Mouse (Mus musculus) megakaryocyte, embryonic 14.5 days (primary cell): ENCODE measurements around the gene Ppp2r5d. TPM values are rescaled to one million over a fixed set of nuclear protein-coding genes. Genes with fewer than 3 reads are reported as not detected.

Experiments used
- H3K27me3 ChIP-seq: replicated peaks from 2 replicates; pipeline ENCODE3; 2012; ENCODE audit warnings: inconsistent platforms
- H3K36me3 ChIP-seq: replicated peaks from 2 replicates; pipeline ENCODE3; 2012; ENCODE audit warnings: low read length, inconsistent platforms, mixed read lengths
- H3K4me1 ChIP-seq: 2 replicates; pipeline ENCODE4 v1.6.1; 2012; ENCODE audit warnings: inconsistent platforms
- H3K4me3 ChIP-seq: replicated peaks from 2 replicates; pipeline ENCODE3; 2012; ENCODE audit warnings: moderate library complexity, mild to moderate bottlenecking, inconsistent platforms
- H3K9me3 ChIP-seq: 2 replicates; pipeline ENCODE4 v1.6.1; 2012; ENCODE audit warnings: inconsistent platforms
- FLI1 ChIP-seq: IDR thresholded peaks from 2 replicates; pipeline ENCODE4 v1.6.1; 2012; ENCODE audit warnings: low read length, inconsistent platforms, mixed read lengths
- GATA1 ChIP-seq: IDR thresholded peaks from 3 replicates; pipeline ENCODE4 v1.6.1; 2012; ENCODE audit warnings: mixed read lengths, low read length, inconsistent platforms, borderline replicate concordance
- polyA plus RNA-seq: library from polyadenylated mRNA; stranded (reverse); fragments of >175 nt; gene quantifications from 2 replicates; pipeline ENCODE4 v1.2.3, GENCODE M21; 2012; ENCODE audit warnings: low replicate concordance; ENCODE audit not compliant: insufficient read depth

Ppp2r5d gene
- polyA plus RNA-seq, 1 experiment, result 33.5 TPM

- Histone ChIP-seq H3K9me3 (no peaks in the 10 kb centered on the region), H3K27me3 (no peaks in the 10 kb centered on the region), H3K36me3 (peaks cover 76% of the 10 kb centered on the region), H3K4me3 (no peak overlapping the region), H3K4me1 (peaks cover 38% of the 10 kb centered on the region)
- TF ChIP-seq FLI1 (no peak), GATA1 (no peak)
Measured at GRCm38 (mm10) chr17:46682654-46683389, 22.1 kb downstream of the Ppp2r5d start.

- Histone ChIP-seq H3K36me3 (peaks cover 76% of the 10 kb centered on the region), H3K27me3 (no peaks in the 10 kb centered on the region), H3K4me3 (peak overlapping the region; percentile 95), H3K9me3 (no peaks in the 10 kb centered on the region), H3K4me1 (peaks cover 49% of the 10 kb centered on the region)
- TF ChIP-seq GATA1, result no peak
- TF ChIP-seq FLI1, result no peak
Measured at GRCm38 (mm10) chr17:46681466-46682118, 23.3 kb downstream of the Ppp2r5d start.

GRCm38 (mm10) chr17:46680760-46681373 is 24.0 kb downstream of the Ppp2r5d start, which contains the start of gene Klhdc3:
TSS of gene Klhdc3 (minus strand) at chr17:46680914.
- Histone ChIP-seq H3K36me3 (peaks cover 76% of the 10 kb centered on the region), H3K4me1 (peaks cover 57% of the 10 kb centered on the region), H3K4me3 (peak within 1 kb of the TSS; percentile 95), H3K9me3 (no peaks in the 10 kb centered on the region), H3K27me3 (no peaks in the 10 kb centered on the region)
- no peak for TF ChIP-seq GATA1
- no peak for TF ChIP-seq FLI1

GRCm38 (mm10) chr17:46679843-46680759 is 24.8 kb downstream of the Ppp2r5d start:
- TF ChIP-seq FLI1 (no peak), GATA1 (no peak)
- Histone ChIP-seq H3K27me3 (no peaks in the 10 kb centered on the region), H3K36me3 (peaks cover 76% of the 10 kb centered on the region), H3K9me3 (no peaks in the 10 kb centered on the region), H3K4me1 (peaks cover 63% of the 10 kb centered on the region), H3K4me3 (peak overlapping the region; percentile 95)

- H3K27me3 ChIP-seq, result no peaks in the 10 kb centered on the region
- H3K9me3 ChIP-seq, result no peaks in the 10 kb centered on the region
- H3K4me1 ChIP-seq, result peaks cover 72% of the 10 kb centered on the region
- TF ChIP-seq GATA1, result no peak
- no peak for TF ChIP-seq FLI1
- H3K4me3 ChIP-seq, result peak overlapping the region; percentile 95
- H3K36me3 ChIP-seq, result peaks cover 72% of the 10 kb centered on the region
Measured at GRCm38 (mm10) chr17:46678911-46679310, 26.0 kb downstream of the Ppp2r5d start.

- peaks cover 67% of the 10 kb centered on the region for H3K36me3 ChIP-seq
- no peaks in the 10 kb centered on the region for H3K9me3 ChIP-seq
- TF ChIP-seq FLI1 (no peak), GATA1 (no peak)
- H3K27me3 ChIP-seq, result no peaks in the 10 kb centered on the region
- H3K4me1 ChIP-seq, result peaks cover 69% of the 10 kb centered on the region
- H3K4me3 ChIP-seq, result peak within 1 kb of the TSS; percentile 95
Measured at GRCm38 (mm10) chr17:46678416-46678815, 26.5 kb downstream of the Ppp2r5d start, which contains the start of gene Mea1. TSS of gene Mea1 (plus strand) at chr17:46678793.

- Histone ChIP-seq H3K9me3 (no peaks in the 10 kb centered on the region), H3K4me1 (peaks cover 74% of the 10 kb centered on the region), H3K27me3 (no peaks in the 10 kb centered on the region), H3K36me3 (peaks cover 80% of the 10 kb centered on the region), H3K4me3 (peak overlapping the region; percentile 92)
- TF ChIP-seq GATA1, result no peak
- TF ChIP-seq FLI1, result no peak
Measured at GRCm38 (mm10) chr17:46674530-46675283, 30.2 kb downstream of the Ppp2r5d start.

- H3K9me3 ChIP-seq, result no peaks in the 10 kb centered on the region
- peak within 1 kb of the TSS; percentile 92 for H3K4me3 ChIP-seq
Measured at GRCm38 (mm10) chr17:46673850-46674529, 30.9 kb downstream of the Ppp2r5d start, which contains the start of gene Rrp36. TSS of gene Rrp36 (minus strand) at chr17:46674352.

More at GRCm38 (mm10) chr17:46673850-46674529, 30.9 kb downstream of the Ppp2r5d start, which contains the start of gene Rrp36:
- TF ChIP-seq FLI1 (peak; percentile 26; the same call in 1 of the 2 replicates), GATA1 (no peak)
- no peaks in the 10 kb centered on the region for H3K27me3 ChIP-seq
- peaks cover 66% of the 10 kb centered on the region for H3K4me1 ChIP-seq
- H3K36me3 ChIP-seq, result peaks cover 82% of the 10 kb centered on the region
